ENCODE assay signal across 24 mouse cellular contexts in genomic region chr11:8821403-8821802, GRCm38 (mm10).
DNase-seq lines count a peak whose midpoint lies in the region; ATAC-seq and TF ChIP-seq lines count a peak whose summit lies in the region.
"Had no signal": no experiment of that assay in that cellular context is flagged by ENCODE, and none has a peak within 500 bp of the region (broad histone marks: within the 10 kb centered on the region; RNA-seq: fewer than 3 reads in every experiment).

No protein-coding gene starts in this region.

- DNase-seq in heart, adult 11 months: peak; percentile 61
- DNase-seq in 416B (ENCODE audit: low read depth) (peak; percentile 24), R1 (ENCODE audit: low read depth, low spot score) (peak; percentile 15)
- no peak for DNase-seq in cerebellum, adult 11 months
- no peak for DNase-seq in kidney, postnatal 14 days
- DNase-seq in thymus, adult 2 months: no peak
- DNase-seq: adrenal gland, postnatal 36 days; cerebellum, adult 8-10 months; gastrocnemius, postnatal 14 days; heart, postnatal 36 days; kidney, adult 8-10 months; kidney, postnatal 25 days; layer of hippocampus, postnatal 36 days; thymus, postnatal 14 days had no signal

- no peak overlapping the region for H3K4me2 ChIP-seq in heart, embryonic 11.5 days
- H3K4me2 ChIP-seq in intestine, embryonic 16.5 days (ENCODE audit: low read depth, low read length): no peak overlapping the region
- H3K4me2 ChIP-seq: heart, embryonic 15.5 days; hindbrain, embryonic 13.5 days; limb, embryonic 13.5 days; liver, embryonic 15.5 days; midbrain, embryonic 12.5 days had no signal

- no peak for TF ChIP-seq CTCF in thymus, adult 2 months (IDR thresholded peaks at IDR 0.05; ENCODE audit: borderline replicate concordance, control insufficient read depth, extremely low read depth, insufficient read depth, low read length, poor library complexity)

- no peak for TF ChIP-seq POLR2A in thymus, adult 2 months (IDR thresholded peaks at IDR 0.05; ENCODE audit: control insufficient read depth, extremely low read depth, insufficient read depth, low read length, poor library complexity)

- WGBS in heart, embryonic 11.5 days (ENCODE audit: insufficient replicate concordance): 62% methylated on average over 4 of the region's 4 CpGs
- 80% methylated on average over 4 of the region's 4 CpGs for WGBS in intestine, embryonic 16.5 days
- 80% methylated on average over 4 of the region's 4 CpGs for WGBS in thymus, adult 2 months

- no peak for ATAC-seq in heart, embryonic 11.5 days (replicated peaks; ENCODE audit: insufficient number of reproducible peaks, low FRiP score, low TSS enrichment)
- ATAC-seq in intestine, embryonic 16.5 days: 0 out of 2 replicates have a peak, but pooled peaks have one; percentile 52
- ATAC-seq: forebrain, embryonic 16.5 days had no signal

- H3K4me1 ChIP-seq in heart, embryonic 11.5 days (ENCODE audit: control insufficient read depth, insufficient read depth, low read length): no peaks in the 10 kb centered on the region; the same call in 1 of the 2 replicates
- 0 out of 2 replicates have a peak, but pooled peaks cover 2% of the 10 kb centered on the region for H3K4me1 ChIP-seq in intestine, embryonic 16.5 days (ENCODE audit: control insufficient read depth, insufficient read depth, low read length)
- no peaks in the 10 kb centered on the region for H3K4me1 ChIP-seq in thymus, adult 2 months (replicated peaks; ENCODE audit: control insufficient read depth, insufficient read depth, low read length)
- H3K4me1 ChIP-seq: heart, embryonic 15.5 days; hindbrain, embryonic 13.5 days; liver, embryonic 15.5 days; midbrain, embryonic 12.5 days had no signal

- no peak overlapping the region for H3K27ac ChIP-seq in heart, embryonic 11.5 days (ENCODE audit: low read depth, low read length)
- no peak overlapping the region for H3K27ac ChIP-seq in intestine, embryonic 16.5 days (ENCODE audit: low read length)
- H3K27ac ChIP-seq in thymus, adult 2 months (ENCODE audit: control insufficient read depth, insufficient read depth, low read length): no peak overlapping the region
- H3K27ac ChIP-seq: embryonic facial prominence, embryonic 10.5 days; heart, embryonic 15.5 days; hindbrain, embryonic 13.5 days; layer of hippocampus, adult 2 months; limb, embryonic 13.5 days; liver, embryonic 15.5 days; midbrain, embryonic 12.5 days had no signal

- H3K27me3 ChIP-seq in heart, embryonic 11.5 days (ENCODE audit: control insufficient read depth, insufficient read depth, low read length): no peaks in the 10 kb centered on the region
- no peaks in the 10 kb centered on the region for H3K27me3 ChIP-seq in intestine, embryonic 16.5 days (replicated peaks; ENCODE audit: control insufficient read depth, insufficient read depth, low read length)
- no peaks in the 10 kb centered on the region for H3K27me3 ChIP-seq in thymus, adult 2 months (ENCODE audit: control insufficient read depth, insufficient read depth, low read length)
- H3K27me3 ChIP-seq: heart, embryonic 15.5 days; hindbrain, embryonic 13.5 days; limb, embryonic 13.5 days; liver, embryonic 15.5 days; midbrain, embryonic 12.5 days had no signal

- H3K9me3 ChIP-seq in heart, embryonic 11.5 days (replicated peaks; ENCODE audit: control insufficient read depth, low read length): no peaks in the 10 kb centered on the region
- H3K9me3 ChIP-seq in intestine, embryonic 16.5 days (ENCODE audit: control insufficient read depth, low read length): no peaks in the 10 kb centered on the region
- H3K9me3 ChIP-seq: embryonic facial prominence, embryonic 10.5 days; heart, embryonic 15.5 days; hindbrain, embryonic 13.5 days; liver, embryonic 15.5 days; midbrain, embryonic 12.5 days had no signal

- no peaks in the 10 kb centered on the region for H3K36me3 ChIP-seq in heart, embryonic 11.5 days (ENCODE audit: control insufficient read depth, insufficient read depth, low read length)
- no peaks in the 10 kb centered on the region for H3K36me3 ChIP-seq in intestine, embryonic 16.5 days (ENCODE audit: control insufficient read depth, insufficient read depth, low read length)
- no peaks in the 10 kb centered on the region for H3K36me3 ChIP-seq in thymus, adult 2 months (ENCODE audit: control insufficient read depth, insufficient read depth, low read length)
- H3K36me3 ChIP-seq: embryonic facial prominence, embryonic 10.5 days; heart, embryonic 15.5 days; hindbrain, embryonic 13.5 days; limb, embryonic 13.5 days; liver, embryonic 15.5 days; midbrain, embryonic 12.5 days had no signal

- no peak overlapping the region for H3K9ac ChIP-seq in heart, embryonic 11.5 days (ENCODE audit: low read depth, low read length)
- no peak overlapping the region for H3K9ac ChIP-seq in intestine, embryonic 16.5 days (ENCODE audit: low read depth, low read length)
- H3K9ac ChIP-seq: heart, embryonic 15.5 days; hindbrain, embryonic 13.5 days; limb, embryonic 13.5 days; liver, embryonic 15.5 days; midbrain, embryonic 12.5 days had no signal

- no peak overlapping the region for H3K4me3 ChIP-seq in heart, embryonic 11.5 days (ENCODE audit: low read depth, low read length)
- no peak overlapping the region for H3K4me3 ChIP-seq in intestine, embryonic 16.5 days (ENCODE audit: low read length)
- no peak overlapping the region for H3K4me3 ChIP-seq in thymus, adult 2 months (ENCODE audit: control insufficient read depth, insufficient read depth, low read length)
- H3K4me3 ChIP-seq: embryonic facial prominence, embryonic 10.5 days; heart, embryonic 15.5 days; hindbrain, embryonic 13.5 days; layer of hippocampus, adult 2 months; limb, embryonic 13.5 days; liver, embryonic 15.5 days; midbrain, embryonic 12.5 days had no signal

Comparison
In these comparisons a context has a peak if more than half of its experiments do, and no peak if none do; other contexts are left out.
1. DNase-seq: peak in heart, adult 11 months (single experiment), 416B (single experiment) and R1 (single experiment); none in cerebellum, adult 11 months (single experiment), kidney, postnatal 14 days (single experiment) and thymus, adult 2 months (single experiment).